Mouse (Mus musculus) neural tube, embryonic 15.5 days (tissue): ENCODE measurements at regions not wholly inside any gene's neighbourhood (a gene's known extent, or its start where the extent isn't known, plus 50 kb on each side); places are given as distances from the start of the nearest gene placed in this dataset.

Experiments used
- ATAC-seq: fragments of 200-750 bp; cut with Nextera tagmentation; 2 replicates; pipeline ENCODE4 v1.8.0; 2017; ENCODE audit warnings: mild to moderate bottlenecking, moderate TSS enrichment, moderate library complexity; ENCODE audit not compliant: low FRiP score
- H3K27ac ChIP-seq: fragments of 300-500 bp; sonication (generic); replicated peaks from 2 replicates; pipeline ENCODE4 v1.5.1; 2015; ENCODE audit warnings: mild to moderate bottlenecking, inconsistent platforms
- H3K27me3 ChIP-seq: fragments of 300-500 bp; sonication (generic); replicated peaks from 2 replicates; pipeline ENCODE4 v1.6.1; 2015; ENCODE audit warnings: inconsistent platforms
- H3K36me3 ChIP-seq: fragments of 300-500 bp; sonication (generic); 2 replicates; pipeline ENCODE4 v1.6.1; 2015; ENCODE audit warnings: inconsistent platforms
- H3K4me1 ChIP-seq: fragments of 300-500 bp; sonication (generic); 2 replicates; pipeline ENCODE4 v1.6.1; 2015; ENCODE audit warnings: inconsistent platforms
- H3K4me2 ChIP-seq: fragments of 300-500 bp; sonication (generic); 2 replicates; pipeline ENCODE4 v1.6.1; 2015; ENCODE audit warnings: inconsistent platforms, mild to moderate bottlenecking, moderate library complexity
- H3K4me3 ChIP-seq: fragments of 300-500 bp; sonication (generic); replicated peaks from 2 replicates; pipeline ENCODE4 v1.5.1; 2015; ENCODE audit warnings: mild to moderate bottlenecking, inconsistent platforms
- H3K9ac ChIP-seq: fragments of 300-500 bp; sonication (generic); replicated peaks from 2 replicates; pipeline ENCODE4 v1.6.1; 2015; ENCODE audit warnings: mild to moderate bottlenecking, inconsistent platforms
- H3K9me3 ChIP-seq: fragments of 300-500 bp; sonication (generic); replicated peaks from 2 replicates; pipeline ENCODE4 v1.6.1; 2016; ENCODE audit warnings: inconsistent platforms
- WGBS: fragments of 180-500 bp; shearing (Covaris S2); methylation state at CpG from one replicate; pipeline ENCODE4 v1.1.7; 2015; ENCODE audit warnings: mixed read lengths; 5-methylcytosine and 5-hydroxymethylcytosine counted together

GRCm38 (mm10) chr5:39099113-39099512 lies 222.5 kb upstream of the Clnk start:
- H3K4me1 ChIP-seq = no peaks in the 10 kb centered on the region
- H3K9me3 ChIP-seq = no peaks in the 10 kb centered on the region
- no peak for ATAC-seq
- no peak overlapping the region for H3K4me2 ChIP-seq
- H3K9ac ChIP-seq = no peak overlapping the region
- no peaks in the 10 kb centered on the region for H3K27me3 ChIP-seq
- WGBS = 41% methylated on average over 5 of the region's 5 CpGs
- no peak overlapping the region for H3K4me3 ChIP-seq
- no peak overlapping the region for H3K27ac ChIP-seq
- no peaks in the 10 kb centered on the region for H3K36me3 ChIP-seq

GRCm38 (mm10) chr5:39094875-39095274 lies 218.3 kb upstream of the Clnk start:
- Histone ChIP-seq H3K9ac (no peak overlapping the region), H3K36me3 (no peaks in the 10 kb centered on the region), H3K4me1 (no peaks in the 10 kb centered on the region), H3K4me2 (no peak overlapping the region), H3K27ac (no peak overlapping the region), H3K9me3 (no peaks in the 10 kb centered on the region), H3K27me3 (no peaks in the 10 kb centered on the region), H3K4me3 (no peak overlapping the region)
- ATAC-seq = no peak
- WGBS = 83% methylated on average over 3 of the region's 3 CpGs

GRCm38 (mm10) chr5:39076555-39077178 lies 200.1 kb upstream of the Clnk start:
- WGBS = 41% methylated on average over 11 of the region's 11 CpGs
- no peak overlapping the region for H3K27ac ChIP-seq
- no peaks in the 10 kb centered on the region for H3K27me3 ChIP-seq
- no peak for ATAC-seq
- no peaks in the 10 kb centered on the region for H3K36me3 ChIP-seq
- no peaks in the 10 kb centered on the region for H3K9me3 ChIP-seq
- H3K9ac ChIP-seq = no peak overlapping the region
- H3K4me3 ChIP-seq = no peak overlapping the region
- H3K4me2 ChIP-seq = no peak overlapping the region
- H3K4me1 ChIP-seq = peaks cover 6% of the 10 kb centered on the region

GRCm38 (mm10) chr5:39069683-39070082 lies 193.1 kb upstream of the Clnk start:
- no peak overlapping the region for H3K4me3 ChIP-seq
- no peak overlapping the region for H3K9ac ChIP-seq
- ATAC-seq = no peak
- no peaks in the 10 kb centered on the region for H3K9me3 ChIP-seq
- H3K27ac ChIP-seq = no peak overlapping the region
- no peaks in the 10 kb centered on the region for H3K36me3 ChIP-seq
- no peak overlapping the region for H3K4me2 ChIP-seq
- no peaks in the 10 kb centered on the region for H3K4me1 ChIP-seq
- 80% methylated on average over 3 of the region's 3 CpGs for WGBS
- no peaks in the 10 kb centered on the region for H3K27me3 ChIP-seq

GRCm38 (mm10) chr5:39063061-39063460 lies 186.4 kb upstream of the Clnk start:
- no peaks in the 10 kb centered on the region for H3K9me3 ChIP-seq
- H3K9ac ChIP-seq = no peak overlapping the region
- WGBS = 90% methylated on average over 3 of the region's 3 CpGs
- ATAC-seq = no peak
- H3K36me3 ChIP-seq = no peaks in the 10 kb centered on the region
- H3K27me3 ChIP-seq = no peaks in the 10 kb centered on the region
- H3K4me2 ChIP-seq = no peak overlapping the region
- H3K27ac ChIP-seq = no peak overlapping the region
- H3K4me1 ChIP-seq = no peaks in the 10 kb centered on the region
- no peak overlapping the region for H3K4me3 ChIP-seq

- no peaks in the 10 kb centered on the region for H3K27me3 ChIP-seq
- 83% methylated on average over 8 of the region's 8 CpGs for WGBS
- no peak overlapping the region for H3K27ac ChIP-seq
- H3K4me2 ChIP-seq = no peak overlapping the region
- no peak overlapping the region for H3K9ac ChIP-seq
- H3K4me1 ChIP-seq = no peaks in the 10 kb centered on the region
- H3K36me3 ChIP-seq = no peaks in the 10 kb centered on the region
- H3K4me3 ChIP-seq = no peak overlapping the region
- H3K9me3 ChIP-seq = no peaks in the 10 kb centered on the region
- ATAC-seq = no peak
Measured at GRCm38 (mm10) chr5:39052490-39053250, 176.1 kb upstream of the Clnk start.

- WGBS = 91% methylated on average over 3 of the region's 3 CpGs
- Histone ChIP-seq H3K27me3 (no peaks in the 10 kb centered on the region), H3K4me3 (no peak overlapping the region), H3K9ac (no peak overlapping the region), H3K36me3 (no peaks in the 10 kb centered on the region), H3K4me1 (no peaks in the 10 kb centered on the region), H3K27ac (no peak overlapping the region), H3K4me2 (no peak overlapping the region), H3K9me3 (no peaks in the 10 kb centered on the region)
- ATAC-seq = no peak
Measured at GRCm38 (mm10) chr5:39050512-39050911, 173.9 kb upstream of the Clnk start.

GRCm38 (mm10) chr5:39049141-39049540 lies 172.5 kb upstream of the Clnk start:
- WGBS = 74% methylated on average over 2 of the region's 2 CpGs

GRCm38 (mm10) chr5:39040467-39040866 lies 163.9 kb upstream of the Clnk start:
- Histone ChIP-seq H3K27ac (no peak overlapping the region), H3K27me3 (no peaks in the 10 kb centered on the region), H3K4me3 (no peak overlapping the region), H3K4me1 (no peaks in the 10 kb centered on the region), H3K9me3 (no peaks in the 10 kb centered on the region), H3K36me3 (no peaks in the 10 kb centered on the region), H3K9ac (no peak overlapping the region), H3K4me2 (no peak overlapping the region)
- no peak for ATAC-seq
- 94% methylated on average over 2 of the region's 2 CpGs for WGBS

More at GRCm38 (mm10) chr5:39049141-39049540, 172.5 kb upstream of the Clnk start:
- Histone ChIP-seq H3K4me3 (no peak overlapping the region), H3K4me1 (no peaks in the 10 kb centered on the region), H3K27ac (no peak overlapping the region), H3K9ac (no peak overlapping the region), H3K9me3 (no peaks in the 10 kb centered on the region), H3K36me3 (no peaks in the 10 kb centered on the region), H3K27me3 (no peaks in the 10 kb centered on the region), H3K4me2 (no peak overlapping the region)
- no peak for ATAC-seq

- WGBS = 84% methylated on average over 4 of the region's 4 CpGs
Measured at GRCm38 (mm10) chr5:39023241-39023640, 146.6 kb upstream of the Clnk start.

GRCm38 (mm10) chr5:39000643-39001042 lies 124.0 kb upstream of the Clnk start:
- H3K4me2 ChIP-seq = no peak overlapping the region
- H3K9ac ChIP-seq = no peak overlapping the region
- H3K36me3 ChIP-seq = no peaks in the 10 kb centered on the region
- no peaks in the 10 kb centered on the region for H3K27me3 ChIP-seq
- H3K4me3 ChIP-seq = no peak overlapping the region
- no peak overlapping the region for H3K27ac ChIP-seq
- ATAC-seq = no peak
- WGBS = 80% methylated on average over 4 of the region's 4 CpGs
- no peaks in the 10 kb centered on the region for H3K9me3 ChIP-seq
- H3K4me1 ChIP-seq = no peaks in the 10 kb centered on the region

More at GRCm38 (mm10) chr5:39023241-39023640, 146.6 kb upstream of the Clnk start:
- no peak overlapping the region for H3K9ac ChIP-seq
- no peak overlapping the region for H3K4me3 ChIP-seq
- H3K4me1 ChIP-seq = no peaks in the 10 kb centered on the region
- H3K9me3 ChIP-seq = no peaks in the 10 kb centered on the region
- no peaks in the 10 kb centered on the region for H3K27me3 ChIP-seq
- no peaks in the 10 kb centered on the region for H3K36me3 ChIP-seq
- ATAC-seq = no peak
- H3K4me2 ChIP-seq = no peak overlapping the region
- no peak overlapping the region for H3K27ac ChIP-seq

- Histone ChIP-seq H3K36me3 (no peaks in the 10 kb centered on the region), H3K4me3 (no peak overlapping the region), H3K4me1 (no peaks in the 10 kb centered on the region), H3K27ac (no peak overlapping the region), H3K27me3 (no peaks in the 10 kb centered on the region), H3K9me3 (no peaks in the 10 kb centered on the region), H3K4me2 (no peak overlapping the region), H3K9ac (no peak overlapping the region)
- ATAC-seq = no peak
- 21% methylated on average over 2 of the region's 2 CpGs for WGBS
Measured at GRCm38 (mm10) chr5:38999700-39000099, 123.1 kb upstream of the Clnk start.
